Mouse (Mus musculus) small intestine, adult 10 weeks (tissue): ENCODE results near the gene Olfr743. TPM values are rescaled to one million over a fixed set of nuclear protein-coding genes. Genes with fewer than 3 reads are reported as not detected.

Experiments used
- polyA plus RNA-seq: library from polyadenylated mRNA; stranded (reverse); fragments of 350-450 nt; fragmentation: Illumina TruSeq; extraction: RNeasy Lipid Tissue Mini Kit (QIAGEN cat#74804); gene quantifications from one replicate; pipeline ENCODE4 v1.2.3, GENCODE M21; 2014; ENCODE audit warnings: low replicate concordance

Gene Olfr743
- polyA plus RNA-seq, result not detected

GRCm38 (mm10) chr14:50521539-50521938 is at the start of gene Olfr743:
TSS of gene Olfr743 (plus strand) at chr14:50521839.

GRCm38 (mm10) chr14:50472438-50472837 is 49.2 kb upstream of the Olfr743 start, which contains the start of gene Olfr741:
TSS of gene Olfr741 (plus strand) at chr14:50472738.

GRCm38 (mm10) chr14:50503300-50503699 is 18.3 kb upstream of the Olfr743 start, which contains the start of gene Olfr742:
TSS of gene Olfr742 (plus strand) at chr14:50503600.

Other genes starting within 250 kb of the Olfr743 start
- not detected for gene Olfr732, start 237.6 kb upstream of the Olfr743 start, polyA plus RNA-seq
- gene Olfr733, start 220.3 kb upstream of the Olfr743 start, polyA plus RNA-seq, result not detected
- not detected for gene Olfr734, start 195.1 kb upstream of the Olfr743 start, polyA plus RNA-seq
- gene Olfr735, start 173.0 kb upstream of the Olfr743 start, polyA plus RNA-seq, result not detected
- 2.8 TPM for gene Tlr11, start 163.9 kb upstream of the Olfr743 start, polyA plus RNA-seq
- gene Olfr736, start 140.7 kb upstream of the Olfr743 start, polyA plus RNA-seq, result not detected
- not detected for gene Olfr738, start 114.3 kb upstream of the Olfr743 start, polyA plus RNA-seq
- gene Olfr739, start 103.2 kb upstream of the Olfr743 start, polyA plus RNA-seq, result not detected
- not detected for gene Olfr740, start 76.3 kb upstream of the Olfr743 start, polyA plus RNA-seq
- not detected for gene Olfr741, start 49.1 kb upstream of the Olfr743 start, polyA plus RNA-seq
- gene Olfr742, start 18.2 kb upstream of the Olfr743 start, polyA plus RNA-seq, result not detected
- gene Olfr744, start 93.0 kb downstream of the Olfr743 start, polyA plus RNA-seq, result not detected
- gene Olfr745, start 117.5 kb downstream of the Olfr743 start, polyA plus RNA-seq, result not detected
- gene Olfr746, start 125.2 kb downstream of the Olfr743 start, polyA plus RNA-seq, result not detected
- gene Olfr747, start 171.4 kb downstream of the Olfr743 start, polyA plus RNA-seq, result not detected
- gene Olfr748, start 185.5 kb downstream of the Olfr743 start, polyA plus RNA-seq, result not detected
- not detected for gene Olfr749, start 223.3 kb downstream of the Olfr743 start, polyA plus RNA-seq